9 mouse cellular contexts compared by ENCODE assay signal in the genomic region with DNA sequence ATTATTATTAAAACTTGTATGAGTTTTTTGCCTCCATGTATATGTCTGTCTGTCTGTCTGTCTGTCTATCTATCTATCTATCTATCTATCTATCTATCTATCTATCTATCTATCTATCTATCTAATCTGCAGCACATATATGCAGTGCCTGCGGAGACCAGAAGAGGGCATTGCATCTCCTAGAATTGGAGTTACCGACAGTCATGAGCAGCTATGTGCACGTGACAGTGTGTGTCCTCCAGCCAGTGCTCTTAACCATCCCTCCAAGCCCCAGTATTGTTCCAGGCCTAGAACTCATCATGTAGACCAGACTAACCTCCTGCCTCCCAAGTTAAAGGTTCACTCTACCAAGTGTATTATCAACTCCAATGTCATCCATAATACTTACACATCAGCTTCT. TPM values are rescaled to one million over a fixed set of nuclear protein-coding genes. Genes with fewer than 3 reads are reported as not detected.
A peak's percentile ranks its signal among the peaks of the same experiment; 100 is the strongest.
DNase-seq lines count a peak whose midpoint lies in the region; ATAC-seq and TF ChIP-seq lines count a peak whose summit lies in the region.
"Had no signal": no experiment of that assay in that cellular context is flagged by ENCODE, and none has a peak within 500 bp of the region (broad histone marks: within the 10 kb centered on the region; RNA-seq: fewer than 3 reads in every experiment).

No protein-coding gene starts in this region.

- peak; percentile 46; the same call in 1 of the 2 replicates for TF ChIP-seq EP300 in heart, adult 2 months (IDR thresholded peaks at IDR 0.05; ENCODE audit: insufficient read depth, low read depth, low read length)

- no peaks in the 10 kb centered on the region for H3K36me3 ChIP-seq in heart, adult 2 months (ENCODE audit: control insufficient read depth, insufficient read depth, low read length)
- no peaks in the 10 kb centered on the region for H3K36me3 ChIP-seq in heart, embryonic 11.5 days (ENCODE audit: control insufficient read depth, insufficient read depth, low read length)
- H3K36me3 ChIP-seq in myocyte (ENCODE audit: control insufficient read depth, insufficient read depth), result no peaks in the 10 kb centered on the region
- H3K36me3 ChIP-seq: neural tube, embryonic 12.5 days had no signal

- H3K79me2 ChIP-seq in heart, adult 2 months (replicated peaks; ENCODE audit: control insufficient read depth, insufficient read depth, low read length), result no peaks in the 10 kb centered on the region
- no peaks in the 10 kb centered on the region for H3K79me2 ChIP-seq in myocyte (ENCODE audit: control insufficient read depth, insufficient read depth)

- ATAC-seq in heart, embryonic 11.5 days (replicated peaks; ENCODE audit: insufficient number of reproducible peaks, low FRiP score, low TSS enrichment), result no peak
- no peak for ATAC-seq in erythroid progenitor cell, adult 5-6 weeks (replicated peaks; ENCODE audit: low FRiP score, poor library complexity, severe bottlenecking)

- WGBS in heart, adult 2 months, result 28% methylated on average over 3 of the region's 3 CpGs
- 21% methylated on average over 3 of the region's 3 CpGs for WGBS in heart, embryonic 11.5 days (ENCODE audit: insufficient replicate concordance)

- DNase-seq in heart, adult 2 months, result peak; percentile 42 to 70
- DNase-seq in CD4-positive helper T cell, adult 2 months (ENCODE audit: low read depth, low spot score), result peak; percentile 29
- DNase-seq in gastrocnemius, adult 2 months, result peak; percentile 77
- DNase-seq in layer of hippocampus, postnatal 10 days (ENCODE audit: low spot score in 2 of 2), result peak; percentile 73

- no peak overlapping the region for H3ac ChIP-seq in myocyte (ENCODE audit: control insufficient read depth, insufficient read length)

- no peak overlapping the region for H3K27ac ChIP-seq in heart, adult 2 months
- H3K27ac ChIP-seq in heart, embryonic 11.5 days (ENCODE audit: low read depth, low read length), result no peak overlapping the region
- H3K27ac ChIP-seq in bone marrow macrophage, adult 2 months (ENCODE audit: insufficient read depth, low read depth, low read length), result no peak overlapping the region
- H3K27ac ChIP-seq in gastrocnemius, adult 2 months, result no peak overlapping the region
- H3K27ac ChIP-seq: neural tube, embryonic 12.5 days had no signal

- H3K4me3 ChIP-seq in heart, adult 2 months, result no peak overlapping the region
- H3K4me3 ChIP-seq in heart, embryonic 11.5 days (ENCODE audit: low read depth, low read length), result no peak overlapping the region
- H3K4me3 ChIP-seq in bone marrow macrophage, adult 2 months (ENCODE audit: insufficient read depth, low read length), result no peak overlapping the region
- no peak overlapping the region for H3K4me3 ChIP-seq in gastrocnemius, adult 2 months
- H3K4me3 ChIP-seq in myocyte, result no peak overlapping the region
- H3K4me3 ChIP-seq: neural tube, embryonic 12.5 days had no signal

- no peaks in the 10 kb centered on the region for H3K9me3 ChIP-seq in heart, embryonic 11.5 days (replicated peaks; ENCODE audit: control insufficient read depth, low read length)
- H3K9me3 ChIP-seq: neural tube, embryonic 12.5 days had no signal

- intact Hi-C loops in heart, adult 2 months (cut with DNase I), result loop anchor here (2.0 to 5.0 kb wide), 2 partner anchors 20 to 219 kb away; partner anchors contain the start of gene Klc1
- intact Hi-C loops in gastrocnemius, adult 2 months (cut with DNase I), result no loop called here

- peaks cover 8% of the 10 kb centered on the region for H3K4me1 ChIP-seq in heart, adult 2 months (ENCODE audit: control insufficient read depth, insufficient read depth, low read length)
- peaks cover 7% of the 10 kb centered on the region for H3K4me1 ChIP-seq in heart, embryonic 11.5 days (ENCODE audit: control insufficient read depth, insufficient read depth, low read length)
- peaks cover 8% of the 10 kb centered on the region for H3K4me1 ChIP-seq in bone marrow macrophage, adult 2 months (ENCODE audit: control insufficient read depth, insufficient read depth, low read length)
- H3K4me1 ChIP-seq: neural tube, embryonic 12.5 days had no signal

- H3K9ac ChIP-seq in heart, adult 2 months (ENCODE audit: low read depth, low read length), result no peak overlapping the region
- no peak overlapping the region for H3K9ac ChIP-seq in heart, embryonic 11.5 days (ENCODE audit: low read depth, low read length)
- H3K9ac ChIP-seq: neural tube, embryonic 12.5 days had no signal

- no peak overlapping the region for H3K4me2 ChIP-seq in heart, embryonic 11.5 days
- H3K4me2 ChIP-seq in myocyte (ENCODE audit: low read depth), result no peak overlapping the region
- H3K4me2 ChIP-seq: neural tube, embryonic 12.5 days had no signal

- TF ChIP-seq CTCF in heart, adult 2 months (IDR thresholded peaks at IDR 0.05), result peak; percentile 66
- peak; percentile 27; the same call in 1 of the 2 replicates for TF ChIP-seq CTCF in bone marrow macrophage, adult 2 months (IDR thresholded peaks at IDR 0.05; ENCODE audit: low read depth, low read length)
- TF ChIP-seq CTCF in gastrocnemius, adult 2 months (IDR thresholded peaks at IDR 0.05), result peak; percentile 65

- TF ChIP-seq POLR2A in heart, adult 2 months (IDR thresholded peaks at IDR 0.05; ENCODE audit: insufficient read depth, low read depth, low read length), result no peak
- TF ChIP-seq POLR2A in bone marrow macrophage, adult 2 months (IDR thresholded peaks at IDR 0.05; ENCODE audit: borderline replicate concordance, low read depth, low read length), result no peak
- TF ChIP-seq POLR2A in myocyte (IDR thresholded peaks at IDR 0.05; ENCODE audit: insufficient read length, low read depth), result no peak

- no peaks in the 10 kb centered on the region for H3K27me3 ChIP-seq in heart, adult 2 months (ENCODE audit: control insufficient read depth, insufficient read depth, low read length)
- no peaks in the 10 kb centered on the region for H3K27me3 ChIP-seq in heart, embryonic 11.5 days (ENCODE audit: control insufficient read depth, insufficient read depth, low read length)
- no peaks in the 10 kb centered on the region for H3K27me3 ChIP-seq in myocyte (ENCODE audit: control insufficient read depth, insufficient read depth, insufficient read length)
- H3K27me3 ChIP-seq: neural tube, embryonic 12.5 days had no signal

TF ChIP-seq in myocyte, 11 proteins besides CTCF, POLR2A, EP300 and RAD21:
- no peak for TF ChIP-seq MAX (IDR thresholded peaks at IDR 0.05; ENCODE audit: low read depth)
- peak; percentile 57 for TF ChIP-seq USF1 (IDR thresholded peaks at IDR 0.05; ENCODE audit: low read depth)
TF ChIP-seq in myocyte: peak in this region for 1.

RNA-seq across cellular contexts. Expression of gene Klc1, which starts 19.9 kb away (rescaled TPM):
- total RNA-seq in heart, adult 2 months (2021), result 10 to 100 TPM; 83.8 to 83.9 TPM
- 80.8 and 105 TPM in 2 replicates for polyA plus RNA-seq in heart, adult 2 months (2012; rRNA removed)
- polyA plus RNA-seq in heart, embryonic 11.5 days (2014; fragmentation: Nextera tagmentation; extraction: Ambion mirVana), result 94.9 and 101 TPM in 2 replicates
- 70.9 and 71.7 TPM in 2 replicates for polyA plus RNA-seq in bone marrow macrophage, adult 2 months (2012; ENCODE audit: insufficient read depth, insufficient read length, missing spikeins)
- 10 to 100 TPM; 61.5 to 75.9 TPM for total RNA-seq in gastrocnemius, adult 2 months (2021)
- 100 to 1,000 TPM; 840 to 877 TPM for total RNA-seq in layer of hippocampus, postnatal 10 days (2021)
- 252 TPM for polyA plus RNA-seq in myocyte (2012; fragmentation: generic; extraction: Trizol)
- total RNA-seq in erythroid progenitor cell, adult 5-6 weeks (2015; ENCODE audit: low replicate concordance), result 18.0 and 31.7 TPM in 2 replicates
- total RNA-seq in erythroid progenitor cell, adult 5-6 weeks (2017; ENCODE audit: low replicate concordance), result 38.2 and 63.6 TPM in 2 replicates

RNA-seq across cellular contexts. Expression of gene Apopt1, which starts 25.7 kb away (rescaled TPM):
- total RNA-seq in heart, adult 2 months (2021), result 10 to 100 TPM; 32.0 to 36.3 TPM
- 31.4 and 31.7 TPM in 2 replicates for polyA plus RNA-seq in heart, adult 2 months (2012; rRNA removed)
- 50.0 and 51.3 TPM in 2 replicates for polyA plus RNA-seq in heart, embryonic 11.5 days (2014; fragmentation: Nextera tagmentation; extraction: Ambion mirVana)
- polyA plus RNA-seq in bone marrow macrophage, adult 2 months (2012; ENCODE audit: insufficient read depth, insufficient read length, missing spikeins), result 34.5 and 38.7 TPM in 2 replicates
- 10 to 100 TPM; 37.4 to 46.7 TPM for total RNA-seq in gastrocnemius, adult 2 months (2021)
- 10 to 100 TPM; 39.2 to 42.0 TPM for total RNA-seq in layer of hippocampus, postnatal 10 days (2021)
- polyA plus RNA-seq in myocyte (2012; fragmentation: generic; extraction: Trizol), result 54.6 TPM
- 8.4 and 22.7 TPM in 2 replicates for total RNA-seq in erythroid progenitor cell, adult 5-6 weeks (2015; ENCODE audit: low replicate concordance)
- 4.8 and 11.3 TPM in 2 replicates for total RNA-seq in erythroid progenitor cell, adult 5-6 weeks (2017; ENCODE audit: low replicate concordance)

RNA-seq across cellular contexts. Expression of gene Bag5, which starts 25.7 kb away (rescaled TPM):
- total RNA-seq in heart, adult 2 months (2021), result 10 to 100 TPM; 18.8 to 22.8 TPM
- polyA plus RNA-seq in heart, adult 2 months (2012; rRNA removed), result 9.8 and 15.9 TPM in 2 replicates
- polyA plus RNA-seq in heart, embryonic 11.5 days (2014; fragmentation: Nextera tagmentation; extraction: Ambion mirVana), result 41.8 and 42.8 TPM in 2 replicates
- 15.1 and 18.1 TPM in 2 replicates for polyA plus RNA-seq in bone marrow macrophage, adult 2 months (2012; ENCODE audit: insufficient read depth, insufficient read length, missing spikeins)
- total RNA-seq in gastrocnemius, adult 2 months (2021), result 10 to 100 TPM; 14.7 to 19.2 TPM
- total RNA-seq in layer of hippocampus, postnatal 10 days (2021), result 10 to 100 TPM; 38.4 to 38.9 TPM
- polyA plus RNA-seq in myocyte (2012; fragmentation: generic; extraction: Trizol), result 20.3 TPM
- total RNA-seq in erythroid progenitor cell, adult 5-6 weeks (2015; ENCODE audit: low replicate concordance), result 5.4 and 6.3 TPM in 2 replicates
- 1.2 and 8.1 TPM in 2 replicates for total RNA-seq in erythroid progenitor cell, adult 5-6 weeks (2017; ENCODE audit: low replicate concordance)

Comparison
In these comparisons a context has a peak if more than half of its experiments do, and no peak if none do; other contexts are left out.
1. RNA of gene Klc1, which starts 19.9 kb away (total RNA-seq): 840 to 877 TPM in layer of hippocampus, postnatal 10 days; 83.8 to 83.9 TPM in heart, adult 2 months, 61.5 to 75.9 TPM in gastrocnemius, adult 2 months and 18.0 to 63.6 TPM in erythroid progenitor cell, adult 5-6 weeks; every median in the first group is over 4 times any median in the second.
2. Peak in every context shown above with its lines, with median percentiles within 50 percentile points of each other: DNase-seq and CTCF ChIP-seq.